Mouse (Mus musculus) mature B cell (primary cell): ENCODE measurements at regions not wholly inside any gene's neighbourhood (a gene's known extent, or its start where the extent isn't known, plus 50 kb on each side); places are given as distances from the start of the nearest gene placed in this dataset.
"Not testable (repeated sequence)": the region's sequence is repeated elsewhere in the genome, so short reads cannot be mapped to it uniquely, and the experiment has no call there.

Source experiments
- in situ Hi-C: fragments of 300-500 bp; cut with MboI; formaldehyde crosslinking; loops from 2 replicates; pipeline ENCODE4 v1.14.3; 2019

- in situ Hi-C loops: no loop called here
Measured at GRCm38 (mm10) chr9:72166084-72166483, 54.4 kb upstream of the Tcf12 start.

- in situ Hi-C loops: no loop called here
Measured at GRCm38 (mm10) chr9:72166611-72167010, 54.9 kb upstream of the Tcf12 start.

DNA sequence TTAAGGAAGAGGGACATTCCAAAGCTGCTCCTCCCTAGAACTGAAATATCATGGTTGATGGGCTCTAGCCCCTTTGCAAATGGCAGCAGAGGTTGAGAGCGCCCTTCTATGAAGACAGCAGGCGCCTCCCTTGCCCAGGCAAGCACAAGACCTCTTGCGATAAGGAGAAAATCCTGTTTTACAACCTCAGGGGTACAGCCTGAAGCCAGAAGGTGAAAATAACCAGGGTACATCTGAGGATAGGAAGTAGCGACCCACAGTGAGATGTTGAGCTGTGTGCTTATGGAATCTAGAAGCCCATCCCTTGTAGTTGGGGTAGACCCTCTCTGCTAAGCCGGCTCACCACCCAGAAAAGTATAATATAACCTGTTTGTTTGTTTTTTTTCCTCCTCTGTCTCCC, 57.6 kb upstream of the Tcf12 start:
- in situ Hi-C loops: no loop called here

- in situ Hi-C loops: no loop called here
Measured at GRCm38 (mm10) chr9:72169728-72170188, 58.1 kb upstream of the Tcf12 start.

GRCm38 (mm10) chr9:72170235-72170634, 58.6 kb upstream of the Tcf12 start:
- in situ Hi-C loops: no loop called here

- in situ Hi-C loops: no loop called here
Measured at GRCm38 (mm10) chr9:72172331-72172730, 60.7 kb upstream of the Tcf12 start.

- in situ Hi-C loops: no loop called here
Measured at GRCm38 (mm10) chr9:72180972-72181371, 69.3 kb upstream of the Tcf12 start.

- in situ Hi-C loops: no loop called here
Measured at GRCm38 (mm10) chr9:72183336-72183735, 71.7 kb upstream of the Tcf12 start.

GRCm38 (mm10) chr9:72183925-72184324, 72.3 kb upstream of the Tcf12 start:
- in situ Hi-C loops: no loop called here

DNA sequence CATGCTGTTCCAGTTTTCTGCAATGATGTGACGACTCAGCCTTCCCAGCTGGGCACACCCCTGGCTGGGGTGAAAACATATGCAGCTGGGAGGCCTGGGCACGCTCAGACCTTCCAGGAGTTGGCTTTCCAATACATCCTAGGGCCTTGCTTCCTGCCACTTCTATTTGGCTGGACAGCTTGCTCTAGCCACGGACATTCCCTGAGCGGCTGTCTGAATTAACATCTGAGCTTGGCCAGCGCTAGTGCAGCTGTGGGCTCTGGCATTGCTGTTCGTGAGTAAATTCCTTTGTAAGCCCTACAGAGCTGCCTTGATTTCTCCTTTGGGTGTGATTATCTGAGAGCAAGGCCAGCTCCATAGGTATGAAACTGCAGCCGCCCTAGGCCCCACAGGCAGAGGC, 78.2 kb upstream of the Tcf12 start:
- in situ Hi-C loops: loop anchor here (5.0 kb wide), 1 partner anchor 358 kb away; no protein-coding TSS in a partner anchor

DNA sequence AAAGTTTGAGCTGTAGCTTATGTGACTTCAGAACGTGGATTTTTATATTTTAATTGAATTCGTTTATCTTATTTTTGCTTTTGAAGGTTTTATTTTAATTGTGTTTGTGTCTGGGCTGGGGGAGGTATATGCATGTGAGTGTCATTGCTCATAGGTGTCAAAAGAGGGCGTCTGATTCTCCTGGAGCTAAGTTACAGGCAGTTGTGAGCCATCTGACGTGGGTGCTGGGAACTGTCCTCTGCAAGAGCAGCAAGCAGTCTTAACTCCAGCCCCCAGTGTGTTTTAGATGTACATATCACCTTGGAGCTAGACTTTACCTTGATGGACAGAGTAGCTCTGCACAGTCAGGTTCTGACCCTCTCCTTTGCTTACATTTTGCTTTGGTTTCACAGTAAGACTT, 79.0 kb upstream of the Tcf12 start:
- in situ Hi-C loops: no loop called here

DNA sequence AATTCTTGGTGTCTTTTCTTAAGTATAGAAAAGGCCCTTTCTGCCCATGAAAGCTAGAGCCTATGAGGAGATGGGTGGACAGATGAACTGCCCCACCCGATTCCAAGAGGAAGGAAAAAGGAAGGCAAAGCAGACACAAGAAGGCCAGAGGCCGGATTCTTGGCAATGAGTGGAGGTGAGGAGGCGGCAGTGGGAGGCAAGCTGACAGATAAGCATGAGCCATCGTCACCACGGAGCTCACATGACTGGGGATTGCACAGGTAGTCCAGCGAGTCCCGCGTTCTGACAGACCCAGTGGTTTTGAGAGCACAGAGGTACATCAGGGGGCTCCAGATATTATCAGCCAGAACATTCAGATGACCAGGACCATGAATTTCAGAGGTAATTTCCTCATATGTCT, 79.4 kb upstream of the Tcf12 start:
- in situ Hi-C loops: no loop called here

DNA sequence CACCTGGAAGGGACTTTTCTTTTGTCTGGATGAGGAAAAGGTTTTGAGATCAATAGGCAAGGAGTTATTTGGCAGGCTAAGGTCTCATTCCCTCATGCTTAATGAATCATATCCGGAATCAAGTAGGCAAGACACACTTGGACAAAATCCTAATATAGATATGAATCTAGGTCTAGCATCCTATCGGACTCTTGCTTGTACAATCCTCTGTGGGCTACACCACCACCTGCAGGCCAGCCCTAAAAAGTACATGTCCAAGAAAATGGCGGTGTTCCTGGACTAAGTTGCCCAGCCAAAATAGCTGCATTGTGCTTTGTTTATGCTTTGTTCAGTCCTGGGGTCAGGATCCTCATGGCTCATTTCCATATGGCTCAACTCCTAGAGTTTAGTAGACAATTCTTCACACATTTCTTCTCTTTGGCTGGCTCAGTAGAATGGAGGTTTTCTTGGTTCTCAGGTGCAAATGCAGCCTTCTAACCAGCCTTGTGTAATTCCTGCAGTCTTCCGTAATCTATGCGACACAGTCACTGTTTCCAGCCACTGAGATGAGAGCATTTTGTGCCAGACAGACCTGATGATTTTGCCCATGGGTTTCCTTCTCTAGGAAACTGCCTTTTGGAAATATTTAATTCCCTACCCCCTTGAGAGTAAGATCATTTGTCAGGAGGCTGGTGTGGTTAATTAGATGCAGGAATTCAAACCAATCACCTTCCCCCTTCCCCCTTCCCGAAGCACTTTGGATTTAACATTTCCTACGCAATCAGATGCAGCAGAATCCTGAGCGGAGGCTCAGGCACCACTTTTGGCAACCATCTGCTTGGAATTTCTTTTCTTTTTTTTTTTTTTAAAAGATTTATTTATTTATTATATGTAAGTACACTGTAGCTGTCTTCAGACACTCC, 80.6 kb upstream of the Tcf12 start:
- in situ Hi-C loops: no loop called here

DNA sequence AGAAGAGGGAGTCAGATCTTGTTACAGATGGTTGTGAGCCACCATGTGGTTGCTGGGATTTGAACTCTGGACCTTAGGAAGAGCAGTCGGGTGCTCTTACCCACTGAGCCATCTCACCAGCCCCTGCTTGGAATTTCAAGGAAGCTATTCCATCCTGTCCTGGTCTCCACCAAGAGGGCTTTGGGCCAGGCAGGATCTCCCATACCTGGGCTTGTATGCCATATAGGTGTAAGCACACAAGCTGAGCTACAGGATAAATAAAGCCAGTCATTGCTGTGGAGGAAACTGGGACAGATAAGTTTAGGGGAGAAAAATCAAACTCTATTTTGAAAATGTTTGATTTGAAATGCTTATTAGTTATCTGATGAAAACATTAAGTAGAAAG, 81.3 kb upstream of the Tcf12 start:
- in situ Hi-C loops: not testable (repeated sequence)

- in situ Hi-C loops: no loop called here
Measured at GRCm38 (mm10) chr9:72195348-72195747, 79.3 kb upstream of the Zfp280d start.

DNA sequence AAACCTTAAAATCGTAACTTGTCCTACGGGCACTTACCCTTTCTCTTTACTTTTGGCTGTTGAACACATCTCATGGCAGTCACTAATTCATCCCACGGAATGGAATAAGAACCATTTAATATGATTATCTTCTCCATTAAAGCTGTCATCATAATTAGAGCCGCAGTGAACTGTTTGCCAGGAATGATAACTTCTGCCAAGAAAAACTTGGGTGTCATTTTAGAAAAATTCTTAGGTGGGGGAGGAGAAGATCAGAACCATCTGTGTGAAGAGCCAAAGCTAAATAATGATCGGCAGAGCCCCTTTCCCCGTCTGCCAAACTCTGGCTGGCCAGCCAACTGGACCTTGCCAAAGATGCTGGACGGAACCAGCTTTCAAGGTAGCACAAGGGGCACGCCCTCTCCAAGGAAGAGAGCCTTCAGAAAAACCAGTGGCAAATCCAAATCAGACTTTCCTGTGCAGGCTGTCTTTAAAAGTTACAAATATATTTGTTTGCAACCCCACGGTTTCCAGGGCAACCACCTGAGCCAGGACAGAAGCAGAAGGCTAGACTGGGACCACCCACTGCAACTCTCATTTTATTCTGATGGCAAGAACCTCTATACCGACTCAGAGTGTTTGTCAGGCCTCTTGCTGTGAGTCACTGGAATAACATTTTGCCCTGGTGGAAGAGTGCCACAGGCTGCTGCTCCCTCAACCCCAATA, 77.9 kb upstream of the Zfp280d start:
- in situ Hi-C loops: no loop called here

DNA sequence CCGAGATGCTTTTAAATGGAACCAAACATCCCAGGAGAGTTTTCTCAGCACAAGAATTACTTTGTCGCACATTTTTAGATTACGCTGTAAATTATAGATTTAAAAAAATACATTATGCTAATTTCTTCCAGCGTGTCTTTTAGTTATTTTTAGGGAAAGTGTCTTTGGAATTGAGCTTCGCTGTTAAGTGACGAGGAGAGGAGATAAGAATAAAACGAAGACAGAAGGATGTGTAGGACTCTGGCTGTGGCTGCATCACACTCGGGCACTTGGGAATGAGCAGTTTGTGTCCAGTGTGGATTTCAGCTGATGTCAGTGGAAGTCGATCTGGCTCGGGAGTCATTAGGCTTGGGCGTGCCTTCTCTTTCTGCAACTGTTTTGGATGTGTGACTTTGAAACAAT, 77.3 kb upstream of the Zfp280d start:
- in situ Hi-C loops: no loop called here

DNA sequence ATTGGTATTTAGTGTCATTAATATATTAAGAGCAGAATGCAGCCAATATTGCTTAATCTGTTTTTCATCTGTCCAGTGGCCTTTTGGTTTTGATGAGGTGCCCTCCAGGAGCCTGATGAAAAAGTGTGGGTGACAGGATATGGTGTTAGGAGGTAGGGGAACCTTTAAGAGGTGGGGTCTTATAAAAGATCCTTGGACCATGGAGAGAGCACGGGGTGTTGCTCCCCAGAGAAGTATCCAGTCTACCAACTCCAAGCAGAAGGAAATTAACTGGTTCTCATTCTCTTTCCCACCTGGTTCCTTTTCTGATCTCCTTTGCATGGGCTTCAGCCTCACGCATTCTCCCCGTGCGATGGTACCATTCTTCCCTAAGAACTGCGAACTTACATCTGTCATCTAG, 75.7 kb upstream of the Zfp280d start:
- in situ Hi-C loops: no loop called here

DNA sequence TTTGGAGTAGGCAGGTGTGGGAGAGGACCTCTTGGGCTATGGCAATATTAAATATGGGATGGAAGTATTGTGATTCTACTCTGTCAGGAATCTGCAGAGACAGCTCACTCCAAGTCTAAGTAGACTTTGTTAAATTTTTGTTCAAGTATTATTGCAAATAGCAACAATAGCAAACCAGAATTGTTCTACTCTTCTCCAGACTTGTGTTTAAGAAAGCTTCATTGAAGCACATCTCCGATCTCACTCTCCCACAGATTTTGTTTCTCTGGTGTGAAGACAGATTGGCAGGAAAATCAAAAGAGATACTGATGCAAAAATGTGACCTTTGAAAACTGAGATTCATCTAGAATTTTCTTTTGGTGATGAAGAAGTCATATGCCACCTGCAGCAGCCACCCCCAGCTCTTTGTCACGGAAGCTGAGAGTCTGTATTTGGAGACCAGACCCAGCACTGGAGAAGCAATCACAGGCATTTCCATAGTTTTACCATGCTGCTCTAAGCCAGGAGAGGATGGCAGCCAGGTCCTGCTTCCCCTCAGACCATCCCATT, 70.2 kb upstream of the Zfp280d start:
- in situ Hi-C loops: no loop called here

DNA sequence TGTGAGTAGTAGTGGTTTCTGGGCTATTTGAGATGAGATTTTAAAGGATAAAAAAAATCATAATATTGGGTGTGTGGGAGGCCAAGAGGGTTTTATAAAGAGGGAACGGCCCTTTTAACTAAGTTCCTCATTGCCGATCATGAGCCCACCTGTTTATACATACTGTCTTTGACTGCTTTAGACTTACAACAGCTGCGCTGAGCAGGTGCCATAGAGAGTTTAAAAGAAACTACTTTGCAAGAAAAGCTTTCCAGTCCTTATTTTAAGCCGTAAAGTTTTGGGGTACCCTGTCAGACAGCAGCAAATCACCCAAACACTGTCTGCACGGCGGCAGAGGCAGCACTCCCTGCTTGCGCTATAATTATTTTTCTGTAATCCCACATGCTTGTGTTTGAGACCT, 68.8 kb upstream of the Zfp280d start:
- in situ Hi-C loops: no loop called here

GRCm38 (mm10) chr9:72206911-72207310, 67.7 kb upstream of the Zfp280d start:
- in situ Hi-C loops: no loop called here

DNA sequence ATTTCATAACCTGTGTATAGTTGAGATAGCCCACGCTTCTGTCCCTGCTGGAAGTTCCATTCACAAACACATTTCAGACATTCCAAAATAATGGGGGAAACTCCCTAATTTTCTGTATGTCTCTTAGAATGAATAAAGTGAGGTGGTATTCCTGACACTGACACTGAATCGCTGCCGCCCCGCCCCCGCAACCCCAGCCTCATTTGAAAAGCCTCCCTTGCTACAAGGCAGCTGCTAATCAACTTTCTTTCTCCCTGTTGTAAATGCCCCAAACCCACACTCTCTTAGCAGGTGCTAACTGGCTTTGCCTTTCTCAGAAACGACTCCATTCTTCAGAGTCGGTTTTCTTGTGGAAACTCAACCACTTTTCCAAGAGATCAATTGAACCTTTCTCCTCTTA, 66.4 kb upstream of the Zfp280d start:
- in situ Hi-C loops: no loop called here
